Mouse (Mus musculus) sigmoid colon, adult 10 weeks (tissue): Measurements from ENCODE around the gene Tas2r124. TPM values are rescaled to one million over a fixed set of nuclear protein-coding genes. Genes with fewer than 3 reads are reported as not detected.

Experiments
- polyA plus RNA-seq: library from polyadenylated mRNA; stranded (reverse); fragments of 350-450 nt; fragmentation: Illumina TruSeq; extraction: RNeasy Lipid Tissue Mini Kit (QIAGEN cat#74804); gene quantifications from one replicate; pipeline ENCODE4 v1.2.3, GENCODE M21; 2014; ENCODE audit warnings: low read depth, low replicate concordance

Tas2r124 gene
- not detected for polyA plus RNA-seq

DNA sequence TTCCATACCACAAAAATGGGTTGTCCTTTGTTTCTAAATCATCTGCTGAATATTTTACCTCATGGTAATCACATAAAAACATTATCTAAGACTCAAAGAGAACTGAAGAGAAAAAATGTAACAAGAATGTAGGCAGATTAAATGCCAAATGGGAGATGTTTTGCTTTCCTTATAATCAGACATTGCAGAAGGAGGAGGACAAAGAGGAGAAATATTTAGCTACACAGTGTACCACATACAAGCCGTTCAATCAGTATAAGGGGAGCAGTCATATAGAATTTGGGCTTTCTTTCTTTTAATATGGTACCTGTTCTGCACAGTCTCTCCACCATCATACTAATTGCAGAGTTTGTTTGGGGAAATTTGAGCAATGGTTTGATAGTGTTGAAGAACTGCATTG is at the start of gene Tas2r124:
Gene Tas2r124, plus strand, starts transcription at position 301 of the 400 bp plus-strand sequence.

GRCm38 (mm10) chr6:132711828-132712227 is 42.7 kb upstream of the Tas2r124 start, which contains the start of gene Tas2r122:
TSS of gene Tas2r122 (minus strand) at chr6:132711928.

GRCm38 (mm10) chr6:132737935-132738334 is 16.6 kb upstream of the Tas2r124 start, which contains the start of gene Tas2r115:
TSS of gene Tas2r115 (minus strand) at chr6:132738035.

DNA sequence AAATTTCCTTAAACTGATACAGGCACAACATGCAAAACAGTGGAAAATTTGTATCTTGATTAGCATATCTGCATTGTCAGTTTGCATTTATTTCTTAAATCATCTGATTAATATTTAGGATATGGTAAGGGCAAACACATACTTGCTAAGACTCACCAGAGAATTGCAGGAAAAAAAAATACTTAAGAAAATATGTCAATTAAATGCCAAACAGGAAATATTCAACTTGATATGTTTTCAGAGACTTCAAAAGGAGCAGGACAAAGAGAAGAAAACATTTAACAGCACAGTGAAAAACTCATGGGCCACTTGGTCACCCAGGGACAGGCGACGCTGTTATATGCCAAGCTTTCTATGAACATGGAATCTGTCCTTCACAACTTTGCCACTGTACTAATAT is 7.3 kb downstream of the Tas2r124 start, which contains the start of gene Tas2r102:
Gene Tas2r102, plus strand, starts transcription at position 301 of the 400 bp plus-strand sequence.

GRCm38 (mm10) chr6:132778062-132778461 is 23.5 kb downstream of the Tas2r124 start, which contains the start of gene Tas2r136:
TSS of gene Tas2r136 (minus strand) at chr6:132778162.

DNA sequence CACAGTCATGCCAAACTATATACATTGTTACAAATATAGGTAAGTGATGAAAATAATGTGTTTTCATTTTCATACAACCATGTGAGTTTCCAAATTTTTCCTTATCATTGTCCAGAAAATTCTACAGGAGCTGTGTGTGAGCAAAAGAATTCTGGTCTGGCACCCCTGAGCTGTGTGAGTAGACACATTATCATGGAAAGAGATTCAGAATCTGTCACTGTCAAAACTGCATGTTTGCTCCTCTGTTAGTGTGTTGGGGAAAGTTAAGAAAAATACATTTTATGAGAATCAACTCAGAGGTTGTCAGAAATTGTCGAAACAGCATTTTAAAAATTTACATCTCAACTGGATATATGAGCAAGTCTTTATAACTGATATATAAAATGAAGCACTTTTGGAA is 48.0 kb downstream of the Tas2r124 start, which contains the start of gene Tas2r117:
Gene Tas2r117, plus strand, starts transcription at position 301 of the 400 bp plus-strand sequence.

Other genes with a start within 250 kb of the Tas2r124 start
- not detected for gene Prh1, start 184.9 kb upstream of the Tas2r124 start, polyA plus RNA-seq
- not detected for gene Prp2, start 158.8 kb upstream of the Tas2r124 start, polyA plus RNA-seq
- gene A630073D07Rik, start 103.2 kb upstream of the Tas2r124 start, polyA plus RNA-seq: not detected
- gene Tas2r120, start 97.8 kb upstream of the Tas2r124 start, polyA plus RNA-seq: not detected
- gene Tas2r121, start 53.7 kb upstream of the Tas2r124 start, polyA plus RNA-seq: not detected
- not detected for gene Tas2r122, start 42.8 kb upstream of the Tas2r124 start, polyA plus RNA-seq
- gene Tas2r115, start 16.7 kb upstream of the Tas2r124 start, polyA plus RNA-seq: not detected
- not detected for gene Tas2r102, start 7.4 kb downstream of the Tas2r124 start, polyA plus RNA-seq
- not detected for gene Tas2r136, start 23.4 kb downstream of the Tas2r124 start, polyA plus RNA-seq
- not detected for gene Tas2r117, start 48.1 kb downstream of the Tas2r124 start, polyA plus RNA-seq
- not detected for gene Tas2r123, start 92.4 kb downstream of the Tas2r124 start, polyA plus RNA-seq
- gene Tas2r116, start 100.7 kb downstream of the Tas2r124 start, polyA plus RNA-seq: not detected
- gene Tas2r110, start 113.3 kb downstream of the Tas2r124 start, polyA plus RNA-seq: not detected
- not detected for gene Tas2r113, start 138.3 kb downstream of the Tas2r124 start, polyA plus RNA-seq
- not detected for gene Tas2r125, start 154.9 kb downstream of the Tas2r124 start, polyA plus RNA-seq
- gene Tas2r129, start 196.4 kb downstream of the Tas2r124 start, polyA plus RNA-seq: not detected
- not detected for gene Tas2r131, start 203.2 kb downstream of the Tas2r124 start, polyA plus RNA-seq
- gene Tas2r109, start 226.2 kb downstream of the Tas2r124 start, polyA plus RNA-seq: not detected